Mouse (Mus musculus) kidney, embryonic 14.5 days (tissue): Measurements from ENCODE around the gene Arhgap28. TPM values are rescaled to one million over a fixed set of nuclear protein-coding genes. Genes with fewer than 3 reads are reported as not detected.

Source experiments
- ATAC-seq: fragments of 200-750 bp; cut with Nextera tagmentation; 2 replicates; pipeline ENCODE4 v1.8.0; 2017; ENCODE audit warnings: moderate number of reproducible peaks, mild to moderate bottlenecking, moderate TSS enrichment, moderate library complexity; ENCODE audit not compliant: low FRiP score, low TSS enrichment
- H3K27ac ChIP-seq: fragments of 300-500 bp; sonication (generic); 2 replicates; pipeline ENCODE4 v1.5.1; 2014; ENCODE audit warnings: low read depth, mild to moderate bottlenecking, low read length, moderate library complexity, mixed read lengths
- H3K27me3 ChIP-seq: fragments of 300-500 bp; sonication (generic); 2 replicates; pipeline ENCODE4 v1.6.1; 2014; ENCODE audit warnings: mild to moderate bottlenecking, low read length; ENCODE audit not compliant: control insufficient read depth, insufficient read depth
- H3K36me3 ChIP-seq: fragments of 300-500 bp; sonication (generic); 2 replicates; pipeline ENCODE4 v1.6.1; 2014; ENCODE audit warnings: low read length, mixed read lengths; ENCODE audit not compliant: control insufficient read depth, insufficient read depth
- H3K4me1 ChIP-seq: fragments of 300-500 bp; sonication (generic); 2 replicates; pipeline ENCODE4 v1.6.1; 2014; ENCODE audit warnings: low read length, mixed read lengths; ENCODE audit not compliant: control insufficient read depth, insufficient read depth
- H3K4me2 ChIP-seq: fragments of 300-500 bp; sonication (generic); replicated peaks from 2 replicates; pipeline ENCODE4 v1.6.1; 2014; ENCODE audit warnings: low read depth, mild to moderate bottlenecking, low read length
- H3K4me3 ChIP-seq: fragments of 300-500 bp; sonication (generic); 2 replicates; pipeline ENCODE4 v1.5.1; 2014; ENCODE audit warnings: mild to moderate bottlenecking, low read length
- H3K9ac ChIP-seq: fragments of 300-500 bp; sonication (generic); 2 replicates; pipeline ENCODE4 v1.6.1; 2014; ENCODE audit warnings: low read depth, mild to moderate bottlenecking, low read length, moderate library complexity
- H3K9me3 ChIP-seq: fragments of 300-500 bp; sonication (generic); 2 replicates; pipeline ENCODE4 v1.6.1; 2016; ENCODE audit warnings: low read length; ENCODE audit not compliant: control insufficient read depth
- WGBS: fragments of 180-500 bp; shearing (Covaris S2); extraction: QIAGEN DNeasy Blood & Tissue Kit; methylation state at CpG from one replicate; pipeline ENCODE4 v1.1.7; 2014; 5-methylcytosine and 5-hydroxymethylcytosine counted together
- polyA plus RNA-seq: library from polyadenylated mRNA; unstranded; fragments of >200 nt; fragmentation: Nextera tagmentation; extraction: Ambion mirVana; gene quantifications from 2 replicates; pipeline ENCODE4 v1.2.1, GENCODE M21; 2014

Gene Arhgap28
- polyA plus RNA-seq, 1 experiment from 2014 or later = 28.2 TPM

GRCm38 (mm10) chr17:67908537-67908936, 95.4 kb downstream of the Arhgap28 start:
- WGBS = 81% methylated on average over 4 of the region's 4 CpGs
- no peaks in the 10 kb centered on the region for H3K9me3 ChIP-seq
- no peak overlapping the region for H3K4me3 ChIP-seq
- H3K36me3 ChIP-seq = no peaks in the 10 kb centered on the region
- no peak overlapping the region for H3K27ac ChIP-seq
- no peak overlapping the region for H3K4me2 ChIP-seq
- no peaks in the 10 kb centered on the region for H3K4me1 ChIP-seq
- no peak for ATAC-seq
- H3K9ac ChIP-seq = no peak overlapping the region
- no peaks in the 10 kb centered on the region for H3K27me3 ChIP-seq

DNA sequence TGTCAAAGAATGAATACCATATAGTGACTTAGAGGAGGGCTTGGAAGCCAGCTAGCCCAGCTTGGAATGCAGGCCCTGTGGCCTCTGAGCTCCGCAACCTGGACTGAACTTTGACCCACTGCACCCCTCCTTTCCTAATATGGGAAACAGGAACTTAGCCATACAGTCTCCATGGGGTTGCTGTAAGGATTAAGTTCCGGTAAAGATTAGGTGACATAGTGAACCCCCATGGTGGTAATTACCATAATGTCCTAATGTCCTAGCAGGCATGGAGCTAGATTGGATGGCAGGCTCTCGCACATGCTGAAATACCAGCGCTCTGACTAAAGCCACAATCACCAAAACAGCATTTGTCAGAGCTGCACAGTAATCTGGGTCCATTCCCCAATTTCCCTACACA, 95.8 kb downstream of the Arhgap28 start:
- H3K36me3 ChIP-seq = no peaks in the 10 kb centered on the region
- H3K27ac ChIP-seq = no peak overlapping the region
- no peak overlapping the region for H3K9ac ChIP-seq
- no peak overlapping the region for H3K4me3 ChIP-seq
- WGBS = 85% methylated on average over 4 of the region's 4 CpGs
- ATAC-seq = no peak
- no peaks in the 10 kb centered on the region for H3K9me3 ChIP-seq
- no peak overlapping the region for H3K4me2 ChIP-seq
- H3K27me3 ChIP-seq = no peaks in the 10 kb centered on the region
- H3K4me1 ChIP-seq = no peaks in the 10 kb centered on the region

DNA sequence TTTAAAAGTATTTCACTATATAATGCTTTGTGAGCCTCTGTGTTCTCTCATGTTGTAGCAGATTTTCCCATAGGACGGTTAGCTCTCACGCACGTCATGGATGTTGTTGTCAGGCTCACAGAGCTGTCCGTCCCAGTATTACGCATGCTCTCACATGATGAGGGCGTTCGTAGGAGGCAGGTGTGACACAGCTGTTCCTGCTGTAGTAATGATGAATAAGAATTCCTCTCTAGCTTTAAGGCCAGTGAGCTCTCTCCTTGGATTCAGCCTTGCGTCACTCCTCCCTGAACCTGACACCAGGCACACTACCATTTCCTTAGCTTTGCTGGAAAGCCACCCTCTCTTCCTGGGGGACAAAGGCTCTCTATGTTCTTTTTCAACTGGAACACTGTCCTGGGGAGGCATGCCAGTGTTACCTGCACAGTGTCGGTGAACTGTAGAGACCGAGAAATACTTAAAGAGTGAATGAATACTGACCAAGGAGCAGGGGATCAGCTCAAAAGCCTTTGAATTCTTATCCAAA, 96.3 kb downstream of the Arhgap28 start:
- Histone ChIP-seq H3K27ac (no peak overlapping the region), H3K36me3 (no peaks in the 10 kb centered on the region), H3K4me1 (no peaks in the 10 kb centered on the region), H3K4me3 (no peak overlapping the region), H3K9ac (no peak overlapping the region), H3K9me3 (no peaks in the 10 kb centered on the region), H3K4me2 (no peak overlapping the region), H3K27me3 (no peaks in the 10 kb centered on the region)
- ATAC-seq = no peak
- 84% methylated on average over 10 of the region's 10 CpGs for WGBS

GRCm38 (mm10) chr17:67906236-67906635, 97.7 kb downstream of the Arhgap28 start:
- no peaks in the 10 kb centered on the region for H3K36me3 ChIP-seq
- ATAC-seq = no peak
- H3K9ac ChIP-seq = no peak overlapping the region

DNA sequence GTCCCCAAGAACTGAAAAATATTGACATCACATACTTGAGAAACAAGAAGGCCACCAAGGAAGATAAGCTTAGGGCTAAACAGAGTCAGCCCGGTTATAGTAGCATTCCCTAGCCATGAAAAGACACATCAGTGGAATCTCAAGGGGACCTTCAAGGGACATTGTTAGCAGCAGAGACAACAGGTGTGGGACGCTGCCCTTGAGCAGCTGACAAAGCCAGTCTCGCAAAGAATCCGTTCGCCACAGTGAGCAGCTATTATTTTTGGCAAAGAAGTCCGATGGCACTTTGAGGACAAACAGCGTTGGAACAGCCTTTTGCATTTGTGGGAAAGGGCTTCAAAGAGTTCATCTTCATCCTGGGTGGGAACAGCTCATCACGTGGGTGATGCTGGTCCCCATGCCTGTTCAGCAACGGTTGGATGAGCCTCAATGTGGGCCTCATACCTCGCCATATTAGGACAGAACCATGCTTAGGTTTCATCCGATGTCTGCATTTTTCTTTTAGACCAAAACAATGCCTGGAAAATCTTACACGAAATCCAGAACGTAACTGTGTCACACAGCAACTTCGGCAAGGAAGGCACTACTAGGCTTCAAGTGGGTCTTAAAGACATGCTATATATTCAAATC, 99.5 kb downstream of the Arhgap28 start:
- WGBS = 89% methylated on average over 14 of the region's 14 CpGs
- no peaks in the 10 kb centered on the region for H3K9me3 ChIP-seq
- ATAC-seq = no peak
- H3K4me1 ChIP-seq = no peaks in the 10 kb centered on the region
- no peak overlapping the region for H3K4me2 ChIP-seq
- H3K4me3 ChIP-seq = no peak overlapping the region
- no peaks in the 10 kb centered on the region for H3K27me3 ChIP-seq
- H3K27ac ChIP-seq = no peak overlapping the region
- no peak overlapping the region for H3K9ac ChIP-seq
- peaks cover 5% of the 10 kb centered on the region; the same call in 1 of the 2 replicates for H3K36me3 ChIP-seq

More at GRCm38 (mm10) chr17:67906236-67906635, 97.7 kb downstream of the Arhgap28 start:
- no peak overlapping the region for H3K4me2 ChIP-seq
- H3K4me3 ChIP-seq = no peak overlapping the region
- WGBS = 70% methylated on average over 3 of the region's 3 CpGs
- no peak overlapping the region for H3K27ac ChIP-seq
- H3K9me3 ChIP-seq = no peaks in the 10 kb centered on the region
- H3K27me3 ChIP-seq = no peaks in the 10 kb centered on the region
- H3K4me1 ChIP-seq = no peaks in the 10 kb centered on the region

- no peak overlapping the region for H3K9ac ChIP-seq
- H3K36me3 ChIP-seq = peaks cover 5% of the 10 kb centered on the region; the same call in 1 of the 2 replicates
- no peak overlapping the region for H3K4me3 ChIP-seq
- no peaks in the 10 kb centered on the region for H3K9me3 ChIP-seq
- no peak for ATAC-seq
- no peak overlapping the region for H3K27ac ChIP-seq
- WGBS = 90% methylated on average over 4 of the region's 4 CpGs
- H3K4me2 ChIP-seq = no peak overlapping the region
- no peaks in the 10 kb centered on the region for H3K27me3 ChIP-seq
- no peaks in the 10 kb centered on the region for H3K4me1 ChIP-seq
Measured at GRCm38 (mm10) chr17:67902847-67903246, 101.1 kb downstream of the Arhgap28 start.

DNA sequence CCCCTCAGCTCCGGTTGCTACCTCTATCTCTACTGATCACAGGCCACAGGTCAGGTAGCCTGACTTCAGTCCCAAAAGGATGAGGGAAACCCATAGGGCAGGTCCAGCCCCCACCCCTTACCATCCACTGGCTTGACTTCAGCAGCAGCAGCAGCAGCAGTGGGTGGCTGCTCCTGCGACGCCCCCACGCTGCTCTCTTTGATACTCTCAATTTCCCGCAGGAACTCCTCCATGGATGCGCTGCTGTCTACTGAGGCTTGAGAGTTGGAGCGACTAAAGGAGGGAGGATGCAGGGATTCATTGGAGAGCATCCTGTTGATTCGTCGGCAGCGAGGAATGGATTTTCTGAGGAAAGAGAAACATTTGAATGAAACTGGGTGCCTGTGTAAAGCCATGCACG, 102.8 kb downstream of the Arhgap28 start:
- H3K4me1 ChIP-seq = no peaks in the 10 kb centered on the region
- H3K27me3 ChIP-seq = no peaks in the 10 kb centered on the region
- H3K4me3 ChIP-seq = no peak overlapping the region
- H3K27ac ChIP-seq = no peak overlapping the region
- 46% methylated on average over 11 of the region's 11 CpGs for WGBS
- no peak overlapping the region for H3K4me2 ChIP-seq
- no peak overlapping the region for H3K9ac ChIP-seq
- no peaks in the 10 kb centered on the region for H3K9me3 ChIP-seq
- 0 out of 2 replicates have a peak, but pooled peaks have one; percentile 20 for ATAC-seq
- peaks cover 5% of the 10 kb centered on the region; the same call in 1 of the 2 replicates for H3K36me3 ChIP-seq

DNA sequence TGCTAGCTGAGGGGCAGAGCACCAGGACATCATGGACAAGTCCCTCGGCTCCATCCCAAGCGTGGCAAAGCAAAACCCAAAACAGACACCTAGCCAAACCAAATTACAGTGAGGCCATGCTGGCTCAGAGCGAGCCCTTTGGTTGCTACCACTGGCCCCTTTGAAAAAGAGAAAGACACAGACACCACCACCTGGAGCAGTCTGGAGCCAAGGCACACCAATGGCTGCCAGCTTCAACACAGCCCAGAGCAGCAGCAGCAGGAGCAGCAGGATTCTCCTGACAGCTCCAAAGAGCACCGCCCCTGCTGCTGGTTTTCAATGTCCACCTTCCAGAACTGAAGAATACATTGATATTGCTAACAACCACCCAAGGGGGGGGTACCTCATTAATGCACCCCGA, 104.5 kb downstream of the Arhgap28 start:
- no peaks in the 10 kb centered on the region for H3K9me3 ChIP-seq
- H3K9ac ChIP-seq = no peak overlapping the region
- WGBS = 92% methylated on average over 5 of the region's 5 CpGs
- no peak overlapping the region for H3K4me3 ChIP-seq
- no peak overlapping the region for H3K4me2 ChIP-seq
- H3K4me1 ChIP-seq = no peaks in the 10 kb centered on the region
- ATAC-seq = no peak
- no peaks in the 10 kb centered on the region for H3K27me3 ChIP-seq
- H3K36me3 ChIP-seq = peaks cover 5% of the 10 kb centered on the region; the same call in 1 of the 2 replicates
- no peak overlapping the region for H3K27ac ChIP-seq

- Histone ChIP-seq H3K36me3 (peaks cover 14% of the 10 kb centered on the region; the same call in 1 of the 2 replicates), H3K4me3 (no peak overlapping the region), H3K9me3 (no peaks in the 10 kb centered on the region), H3K27ac (no peak overlapping the region), H3K27me3 (no peaks in the 10 kb centered on the region), H3K9ac (no peak overlapping the region), H3K4me1 (no peaks in the 10 kb centered on the region), H3K4me2 (no peak overlapping the region)
- ATAC-seq = no peak
- 93% methylated on average over 5 of the region's 5 CpGs for WGBS
Measured at GRCm38 (mm10) chr17:67896413-67896812, 107.5 kb downstream of the Arhgap28 start.
